In genomic region chr17:80676211-80676610, GRCm38 (mm10) we compare ENCODE assay signal across 24 mouse cellular contexts.
"Had no signal": no experiment of that assay in that cellular context is flagged by ENCODE, and none has a peak within 500 bp of the region (broad histone marks: within the 10 kb centered on the region; RNA-seq: fewer than 3 reads in every experiment).

No protein-coding gene starts in this region.

- DNase-seq: gastrocnemius, adult 2 months; gastrocnemius, postnatal 10 days; gastrocnemius, postnatal 25 days; heart, adult 2 months; heart, postnatal 10 days; heart, postnatal 4 days; kidney, adult 18-20 months; kidney, adult 8-10 months; kidney, postnatal 10 days; kidney, postnatal 25 days; kidney, postnatal 4 days; liver; liver, embryonic 13.5 days had no signal

- H3K27ac ChIP-seq: gastrocnemius, adult 2 months; heart, adult 2 months; heart, embryonic 10.5 days; hindbrain, embryonic 10.5 days; hindbrain, embryonic 12.5 days; hindbrain, embryonic 14.5 days; intestine, embryonic 15.5 days; left cerebral cortex, adult 2 months; limb, embryonic 10.5 days; limb, embryonic 12.5 days; liver, embryonic 13.5 days had no signal

- H3K4me3 ChIP-seq: gastrocnemius, adult 2 months; heart, adult 2 months; heart, embryonic 10.5 days; heart, embryonic 12.5 days; hindbrain, embryonic 10.5 days; hindbrain, embryonic 12.5 days; intestine, embryonic 15.5 days; left cerebral cortex, adult 2 months; limb, embryonic 10.5 days; limb, embryonic 12.5 days; liver, embryonic 13.5 days had no signal

- H3K4me1 ChIP-seq: heart, embryonic 10.5 days; heart, embryonic 12.5 days; hindbrain, embryonic 12.5 days; limb, embryonic 12.5 days had no signal

- H3K27me3 ChIP-seq: heart, embryonic 12.5 days; hindbrain, embryonic 12.5 days; intestine, embryonic 15.5 days; limb, embryonic 12.5 days; liver, embryonic 13.5 days had no signal

- H3K9ac ChIP-seq: heart, embryonic 12.5 days; hindbrain, embryonic 14.5 days; intestine, embryonic 15.5 days; limb, embryonic 12.5 days; liver, embryonic 13.5 days had no signal

- H3K4me2 ChIP-seq: heart, embryonic 12.5 days; hindbrain, embryonic 12.5 days; hindbrain, embryonic 14.5 days; intestine, embryonic 15.5 days; limb, embryonic 12.5 days; liver, embryonic 11.5 days; liver, embryonic 13.5 days had no signal

- H3K36me3 ChIP-seq: heart, embryonic 10.5 days; hindbrain, embryonic 10.5 days; hindbrain, embryonic 12.5 days; intestine, embryonic 15.5 days; liver, embryonic 13.5 days had no signal

- H3K9me3 ChIP-seq: heart, embryonic 10.5 days; heart, embryonic 12.5 days; hindbrain, embryonic 10.5 days; hindbrain, embryonic 12.5 days; intestine, embryonic 15.5 days; limb, embryonic 10.5 days; limb, embryonic 12.5 days; liver, embryonic 13.5 days had no signal

- ATAC-seq: inflammation-experienced regulatory T-cells, adult 6 months had no signal
